Mouse (Mus musculus) spleen, adult 2 months (tissue): ENCODE data around the gene Slfnl1. TPM values are rescaled to one million over a fixed set of nuclear protein-coding genes. Genes with fewer than 3 reads are reported as not detected.

Source experiments
- DNase-seq, 2 experiments: peaks; one replicate each; pipeline versions ENCODE4 v3.0.0 to v3.0.0-alpha.2; 2012 to 2021; ENCODE audit warnings: low spot score in 2 of 2, low read depth in 1 of 2
- H3K27ac ChIP-seq: fragments of 200-500 bp; 2 replicates; pipeline ENCODE4 v1.5.1; 2012; ENCODE audit warnings: low read length, inconsistent platforms; ENCODE audit not compliant: insufficient read depth
- H3K27me3 ChIP-seq: fragments of 200-500 bp; 2 replicates; pipeline ENCODE4 v1.6.1; 2012; ENCODE audit warnings: mild to moderate bottlenecking, moderate library complexity, low read length, inconsistent platforms; ENCODE audit not compliant: control insufficient read depth, insufficient read depth
- H3K36me3 ChIP-seq: fragments of 200-500 bp; 2 replicates; pipeline ENCODE4 v1.6.1; 2012; ENCODE audit warnings: mild to moderate bottlenecking, low read length, inconsistent platforms; ENCODE audit not compliant: control insufficient read depth, insufficient read depth
- H3K4me1 ChIP-seq: fragments of 200-500 bp; 2 replicates; pipeline ENCODE4 v1.6.1; 2011; ENCODE audit warnings: inconsistent platforms; ENCODE audit not compliant: control insufficient read depth, insufficient read depth, insufficient read length
- H3K4me3 ChIP-seq: fragments of 200-500 bp; 2 replicates; pipeline ENCODE4 v1.5.1; 2011; ENCODE audit warnings: mild to moderate bottlenecking, inconsistent platforms; ENCODE audit not compliant: insufficient read depth, insufficient read length; ENCODE audit errors: extremely low read depth
- CTCF ChIP-seq: fragments of 200-500 bp; IDR thresholded peaks from 2 replicates; pipeline ENCODE4 v1.5.1; 2011; ENCODE audit warnings: mild to moderate bottlenecking, inconsistent platforms; ENCODE audit not compliant: insufficient read depth, insufficient read length, insufficient replicate concordance; ENCODE audit errors: extremely low read depth
- POLR2A ChIP-seq: fragments of 200-500 bp; IDR thresholded peaks from 2 replicates; pipeline ENCODE4 v1.6.1; 2011; ENCODE audit warnings: low read depth, low read length, inconsistent platforms
- WGBS: fragments of 180-500 bp; shearing (Covaris S2); methylation state at CpG from one replicate; pipeline ENCODE4 v1.1.7; 2018; 5-methylcytosine and 5-hydroxymethylcytosine counted together
- polyA plus RNA-seq: library from polyadenylated mRNA; depleted of rRNA; stranded (reverse); fragments of >200 nt; gene quantifications from 2 replicates; pipeline ENCODE4 v1.2.3, GENCODE M21; 2012; rRNA removed

Slfnl1 gene
- polyA plus RNA-seq, result 0.07 TPM in 1 of 2 replicates, not detected in the other

GRCm38 (mm10) chr4:120531986-120532385 is at the start of gene Slfnl1:
Slfnl1 (plus strand) TSS chr4:120532231.
- H3K36me3 ChIP-seq, result peaks cover 10% of the 10 kb centered on the region
- 88% methylated on average over 6 of the region's 6 CpGs for WGBS
- no peak within 1 kb of the TSS for H3K4me3 ChIP-seq
- TF ChIP-seq POLR2A (no peak), CTCF (no peak)
- no peaks in the 10 kb centered on the region for H3K27me3 ChIP-seq
- no peak within 1 kb of the TSS for H3K27ac ChIP-seq
- no peak for DNase-seq
- no peaks in the 10 kb centered on the region for H3K4me1 ChIP-seq

- Histone ChIP-seq H3K36me3 (peaks cover 3% of the 10 kb centered on the region; the same call in 1 of the 2 replicates), H3K27me3 (no peaks in the 10 kb centered on the region), H3K4me3 (no peak overlapping the region), H3K27ac (no peak overlapping the region), H3K4me1 (no peaks in the 10 kb centered on the region)
- WGBS, result 81% methylated on average over 1 of the region's 1 CpGs
- no peak for DNase-seq
- no peak for TF ChIP-seq CTCF
- TF ChIP-seq POLR2A, result no peak
Measured at GRCm38 (mm10) chr4:120487707-120488106, 44.3 kb upstream of the Slfnl1 start.

GRCm38 (mm10) chr4:120506955-120507354 is 25.1 kb upstream of the Slfnl1 start:
- H3K4me1 ChIP-seq, result no peaks in the 10 kb centered on the region
- no peak overlapping the region for H3K4me3 ChIP-seq
- H3K27me3 ChIP-seq, result no peaks in the 10 kb centered on the region
- no peak for DNase-seq
- peaks cover 7% of the 10 kb centered on the region for H3K36me3 ChIP-seq
- TF ChIP-seq POLR2A (no peak), CTCF (no peak)
- 85% methylated on average over 1 of the region's 1 CpGs for WGBS
- H3K27ac ChIP-seq, result no peak overlapping the region

- Histone ChIP-seq H3K27me3 (no peaks in the 10 kb centered on the region), H3K36me3 (peaks cover 9% of the 10 kb centered on the region)
- WGBS, result 91% methylated on average over 4 of the region's 4 CpGs
Measured at GRCm38 (mm10) chr4:120511203-120511602, 20.8 kb upstream of the Slfnl1 start.

GRCm38 (mm10) chr4:120514366-120514765 is 17.7 kb upstream of the Slfnl1 start:
- Histone ChIP-seq H3K36me3 (peaks cover 5% of the 10 kb centered on the region), H3K4me3 (no peak overlapping the region), H3K4me1 (no peaks in the 10 kb centered on the region), H3K27ac (no peak overlapping the region), H3K27me3 (no peaks in the 10 kb centered on the region)
- no peak for DNase-seq
- 95% methylated on average over 2 of the region's 2 CpGs for WGBS
- TF ChIP-seq CTCF, result no peak
- TF ChIP-seq POLR2A, result no peak

More at GRCm38 (mm10) chr4:120511203-120511602, 20.8 kb upstream of the Slfnl1 start:
- no peak for TF ChIP-seq POLR2A
- H3K4me3 ChIP-seq, result no peak overlapping the region
- H3K27ac ChIP-seq, result no peak overlapping the region
- H3K4me1 ChIP-seq, result no peaks in the 10 kb centered on the region
- DNase-seq, result no peak

- TF ChIP-seq CTCF (no peak), POLR2A (no peak)
- Histone ChIP-seq H3K36me3 (peaks cover 8% of the 10 kb centered on the region), H3K4me1 (no peaks in the 10 kb centered on the region), H3K27me3 (no peaks in the 10 kb centered on the region), H3K27ac (no peak overlapping the region), H3K4me3 (no peak overlapping the region)
- no peak for DNase-seq
- WGBS, result 93% methylated on average over 7 of the region's 7 CpGs
Measured at GRCm38 (mm10) chr4:120516491-120516890, 15.5 kb upstream of the Slfnl1 start.

GRCm38 (mm10) chr4:120516907-120517306 is 15.1 kb upstream of the Slfnl1 start:
- Histone ChIP-seq H3K4me1 (no peaks in the 10 kb centered on the region), H3K27ac (no peak overlapping the region), H3K27me3 (no peaks in the 10 kb centered on the region), H3K4me3 (no peak overlapping the region), H3K36me3 (peaks cover 8% of the 10 kb centered on the region)
- TF ChIP-seq POLR2A (no peak), CTCF (no peak)
- no peak for DNase-seq
- 94% methylated on average over 7 of the region's 7 CpGs for WGBS

GRCm38 (mm10) chr4:120517335-120517734 is 14.7 kb upstream of the Slfnl1 start:
- peaks cover 8% of the 10 kb centered on the region for H3K36me3 ChIP-seq
- no peak overlapping the region for H3K27ac ChIP-seq
- no peak overlapping the region for H3K4me3 ChIP-seq
- H3K27me3 ChIP-seq, result no peaks in the 10 kb centered on the region
- TF ChIP-seq POLR2A (no peak), CTCF (no peak)
- WGBS, result 82% methylated on average over 4 of the region's 4 CpGs
- no peaks in the 10 kb centered on the region for H3K4me1 ChIP-seq
- no peak for DNase-seq
